In the genomic region with DNA sequence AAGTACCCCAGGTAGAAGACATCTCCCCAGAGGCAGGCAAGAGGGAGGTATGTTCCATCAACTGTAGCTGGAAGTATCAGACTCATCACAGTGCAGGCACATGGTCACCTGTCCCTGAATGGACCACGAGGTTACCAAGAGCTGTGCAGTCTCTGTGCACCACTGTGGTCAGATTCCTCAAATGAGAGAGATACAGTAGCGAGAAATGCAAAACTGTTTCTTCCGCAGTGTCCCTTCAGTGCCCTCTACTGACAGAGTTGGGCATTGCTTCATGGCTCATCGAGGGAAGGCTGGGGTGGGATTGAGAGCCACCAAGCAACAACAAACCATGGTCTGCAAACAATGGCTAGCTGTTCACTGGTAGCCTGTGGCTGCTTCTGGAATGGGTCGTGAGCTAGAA, we compare ENCODE assay signal across 9 mouse cellular contexts.
DNase-seq lines count a peak whose midpoint lies in the region; ATAC-seq and TF ChIP-seq lines count a peak whose summit lies in the region.
"Had no signal": no experiment of that assay in that cellular context is flagged by ENCODE, and none has a peak within 500 bp of the region (broad histone marks: within the 10 kb centered on the region; RNA-seq: fewer than 3 reads in every experiment).

No protein-coding gene starts in this region.

- intact Hi-C loops in heart, adult 2 months (cut with DNase I) = loop anchor here (1.0 to 2.0 kb wide), 4 partner anchors 178 to 471 kb away; a partner anchor contains a TSS

- no peak; the same call in 1 of the 2 replicates for TF ChIP-seq CTCF in heart, adult 2 months (IDR thresholded peaks at IDR 0.05)
- TF ChIP-seq CTCF in heart, postnatal 0 days (IDR thresholded peaks at IDR 0.05; ENCODE audit: low read depth) = peak; percentile 97

- TF ChIP-seq EP300 in heart, adult 2 months (IDR thresholded peaks at IDR 0.05; ENCODE audit: insufficient read depth, low read depth, low read length) = no peak
- TF ChIP-seq EP300 in heart, postnatal 0 days (IDR thresholded peaks at IDR 0.05; ENCODE audit: low read depth) = no peak

- H3K79me2 ChIP-seq in heart, adult 2 months (replicated peaks; ENCODE audit: control insufficient read depth, insufficient read depth, low read length) = no peaks in the 10 kb centered on the region

- no peaks in the 10 kb centered on the region for H3K9me3 ChIP-seq in heart, embryonic 11.5 days (replicated peaks; ENCODE audit: control insufficient read depth, low read length)
- H3K9me3 ChIP-seq in heart, postnatal 0 days (replicated peaks; ENCODE audit: control insufficient read depth, low read length) = no peaks in the 10 kb centered on the region
- H3K9me3 ChIP-seq: liver, embryonic 13.5 days had no signal

- peak; percentile 23 to 70 for DNase-seq in heart, adult 2 months
- DNase-seq in ZHBTc4 (ENCODE audit: low read depth, low spot score) = peak; percentile 64
- DNase-seq in heart, postnatal 0 days (ENCODE audit: low spot score) = peak; percentile 17
- peak; percentile 91 to 92 for DNase-seq in layer of hippocampus, postnatal 10 days (ENCODE audit: low spot score in 2 of 2)
- peak; percentile 85 for DNase-seq in testis, postnatal 10 days (ENCODE audit: low spot score)
- DNase-seq: liver, embryonic 13.5 days had no signal

- H3K9ac ChIP-seq in heart, adult 2 months (ENCODE audit: low read depth, low read length) = no peak overlapping the region
- no peak overlapping the region for H3K9ac ChIP-seq in heart, embryonic 11.5 days (ENCODE audit: low read depth, low read length)
- H3K9ac ChIP-seq in heart, postnatal 0 days (replicated peaks; ENCODE audit: low read depth, low read length) = no peak overlapping the region
- H3K9ac ChIP-seq: liver, embryonic 13.5 days had no signal

- H3K4me2 ChIP-seq in heart, embryonic 11.5 days = no peak overlapping the region
- no peak overlapping the region for H3K4me2 ChIP-seq in heart, postnatal 0 days (ENCODE audit: low read depth, low read length)
- H3K4me2 ChIP-seq: liver, embryonic 13.5 days had no signal

- H3K4me1 ChIP-seq in heart, adult 2 months (ENCODE audit: control insufficient read depth, insufficient read depth, low read length) = peaks cover 2% of the 10 kb centered on the region
- H3K4me1 ChIP-seq in heart, embryonic 11.5 days (ENCODE audit: control insufficient read depth, insufficient read depth, low read length) = no peaks in the 10 kb centered on the region
- no peaks in the 10 kb centered on the region for H3K4me1 ChIP-seq in heart, postnatal 0 days (ENCODE audit: control insufficient read depth, insufficient read depth)
- H3K4me1 ChIP-seq: liver, embryonic 13.5 days had no signal

- WGBS in heart, adult 2 months = 3% methylated on average over 5 of the region's 5 CpGs
- WGBS in heart, embryonic 11.5 days (ENCODE audit: insufficient replicate concordance) = 11% methylated on average over 5 of the region's 5 CpGs
- 5% methylated on average over 5 of the region's 5 CpGs for WGBS in heart, postnatal 0 days

- no peak for TF ChIP-seq POLR2A in heart, adult 2 months (IDR thresholded peaks at IDR 0.05; ENCODE audit: insufficient read depth, low read depth, low read length)

- no peaks in the 10 kb centered on the region for H3K36me3 ChIP-seq in heart, adult 2 months (ENCODE audit: control insufficient read depth, insufficient read depth, low read length)
- no peaks in the 10 kb centered on the region for H3K36me3 ChIP-seq in heart, embryonic 11.5 days (ENCODE audit: control insufficient read depth, insufficient read depth, low read length)
- H3K36me3 ChIP-seq in heart, postnatal 0 days (replicated peaks; ENCODE audit: control insufficient read depth, insufficient read depth, low read length) = no peaks in the 10 kb centered on the region
- H3K36me3 ChIP-seq: liver, embryonic 13.5 days had no signal

- no peak for ATAC-seq in heart, embryonic 11.5 days (replicated peaks; ENCODE audit: insufficient number of reproducible peaks, low FRiP score, low TSS enrichment)
- ATAC-seq in common myeloid progenitor, adult 5-6 weeks (replicated peaks; ENCODE audit: low read depth, poor library complexity, severe bottlenecking) = peak; percentile 86
- ATAC-seq in heart, postnatal 0 days (ENCODE audit: insufficient read depth, low read depth) = peak; percentile 32; the same call in 1 of the 2 replicates
- peak; percentile 76 for ATAC-seq in megakaryocyte progenitor cell, adult 5-6 weeks (replicated peaks; ENCODE audit: poor library complexity)

- H3K27me3 ChIP-seq in heart, adult 2 months (ENCODE audit: control insufficient read depth, insufficient read depth, low read length) = no peaks in the 10 kb centered on the region
- no peaks in the 10 kb centered on the region for H3K27me3 ChIP-seq in heart, embryonic 11.5 days (ENCODE audit: control insufficient read depth, insufficient read depth, low read length)
- H3K27me3 ChIP-seq in heart, postnatal 0 days (ENCODE audit: control insufficient read depth, insufficient read depth, low read length) = no peaks in the 10 kb centered on the region
- H3K27me3 ChIP-seq: liver, embryonic 13.5 days had no signal

- no peak overlapping the region for H3K27ac ChIP-seq in heart, adult 2 months
- no peak overlapping the region for H3K27ac ChIP-seq in heart, embryonic 11.5 days (ENCODE audit: low read depth, low read length)
- H3K27ac ChIP-seq in heart, postnatal 0 days (ENCODE audit: low read depth) = no peak overlapping the region
- H3K27ac ChIP-seq: liver, embryonic 13.5 days had no signal

- H3K4me3 ChIP-seq in heart, adult 2 months = no peak overlapping the region
- H3K4me3 ChIP-seq in heart, embryonic 11.5 days (ENCODE audit: low read depth, low read length) = no peak overlapping the region
- no peak overlapping the region for H3K4me3 ChIP-seq in heart, postnatal 0 days (ENCODE audit: low read depth, low read length)
- H3K4me3 ChIP-seq: liver, embryonic 13.5 days had no signal

Comparison
In these comparisons a context has a peak if more than half of its experiments do, and no peak if none do; other contexts are left out.
1. DNase-seq: peak in every context shown above with its lines; median percentile 92 in layer of hippocampus, postnatal 10 days; 85 in testis, postnatal 10 days; 64 in ZHBTc4; 46 in heart, adult 2 months; 17 in heart, postnatal 0 days.